Comparison of ENCODE assay signal across 9 mouse cellular contexts in genomic region chr12:69458170-69458841, GRCm38 (mm10).
DNase-seq lines count a peak whose midpoint lies in the region; ATAC-seq lines count a peak whose summit lies in the region.
"Had no signal": no experiment of that assay in that cellular context is flagged by ENCODE, and none has a peak within 500 bp of the region (broad histone marks: within the 10 kb centered on the region; RNA-seq: fewer than 3 reads in every experiment).

No protein-coding gene starts in this region.

- no peaks in the 10 kb centered on the region for H3K36me3 ChIP-seq in forebrain, embryonic 11.5 days (ENCODE audit: control insufficient read depth, insufficient read depth, low read length)
- H3K36me3 ChIP-seq in forebrain, embryonic 15.5 days, result no peaks in the 10 kb centered on the region
- no peaks in the 10 kb centered on the region for H3K36me3 ChIP-seq in neural tube, embryonic 15.5 days
- no peaks in the 10 kb centered on the region for H3K36me3 ChIP-seq in intestine, embryonic 16.5 days (ENCODE audit: control insufficient read depth, insufficient read depth, low read length)
- H3K36me3 ChIP-seq: neural tube, embryonic 12.5 days had no signal

- H3K4me2 ChIP-seq in forebrain, embryonic 11.5 days (ENCODE audit: low read depth, low read length, severe bottlenecking), result no peak overlapping the region
- no peak overlapping the region for H3K4me2 ChIP-seq in forebrain, embryonic 15.5 days (replicated peaks)
- no peak overlapping the region for H3K4me2 ChIP-seq in neural tube, embryonic 15.5 days
- 0 out of 2 replicates have a peak overlapping the region, but pooled peaks have one; percentile 9 for H3K4me2 ChIP-seq in intestine, embryonic 16.5 days (ENCODE audit: low read depth, low read length)
- H3K4me2 ChIP-seq: neural tube, embryonic 12.5 days had no signal

- no peak overlapping the region for H3K27ac ChIP-seq in forebrain, embryonic 11.5 days (ENCODE audit: low read depth, low read length)
- H3K27ac ChIP-seq in forebrain, embryonic 15.5 days (replicated peaks), result no peak overlapping the region; the same call in 1 of the 2 replicates
- peak overlapping the region; percentile 51 for H3K27ac ChIP-seq in neural tube, embryonic 15.5 days (replicated peaks)
- peak overlapping the region; percentile 63 for H3K27ac ChIP-seq in intestine, embryonic 16.5 days (ENCODE audit: low read length)
- H3K27ac ChIP-seq: neural tube, embryonic 12.5 days had no signal

- 84% methylated on average over 14 of the region's 14 CpGs for WGBS in forebrain, embryonic 11.5 days
- 71% methylated on average over 14 of the region's 14 CpGs for WGBS in forebrain, embryonic 15.5 days
- WGBS in neural tube, embryonic 15.5 days, result 64% methylated on average over 14 of the region's 14 CpGs
- WGBS in intestine, embryonic 16.5 days, result 42% methylated on average over 14 of the region's 14 CpGs

- H3K4me1 ChIP-seq in forebrain, embryonic 11.5 days (replicated peaks; ENCODE audit: control insufficient read depth, insufficient read depth, low read length), result no peaks in the 10 kb centered on the region
- H3K4me1 ChIP-seq in forebrain, embryonic 15.5 days, result peaks cover 24% of the 10 kb centered on the region
- H3K4me1 ChIP-seq in neural tube, embryonic 15.5 days, result peaks cover 23% of the 10 kb centered on the region
- peaks cover 16% of the 10 kb centered on the region for H3K4me1 ChIP-seq in intestine, embryonic 16.5 days (ENCODE audit: control insufficient read depth, insufficient read depth, low read length)

- H3K4me3 ChIP-seq in forebrain, embryonic 11.5 days (ENCODE audit: low read depth, low read length), result no peak overlapping the region
- no peak overlapping the region for H3K4me3 ChIP-seq in forebrain, embryonic 15.5 days
- no peak overlapping the region for H3K4me3 ChIP-seq in neural tube, embryonic 15.5 days (replicated peaks)
- no peak overlapping the region for H3K4me3 ChIP-seq in intestine, embryonic 16.5 days (ENCODE audit: low read length)
- H3K4me3 ChIP-seq: neural tube, embryonic 12.5 days had no signal

- H3K9me3 ChIP-seq in forebrain, embryonic 11.5 days (ENCODE audit: control insufficient read depth, low read length), result no peaks in the 10 kb centered on the region
- no peaks in the 10 kb centered on the region for H3K9me3 ChIP-seq in forebrain, embryonic 15.5 days
- no peaks in the 10 kb centered on the region for H3K9me3 ChIP-seq in neural tube, embryonic 15.5 days (replicated peaks)
- no peaks in the 10 kb centered on the region for H3K9me3 ChIP-seq in intestine, embryonic 16.5 days (ENCODE audit: control insufficient read depth, low read length)
- H3K9me3 ChIP-seq: neural tube, embryonic 12.5 days had no signal

- peak; percentile 3 for DNase-seq in forebrain, embryonic 11.5 days (ENCODE audit: low spot score)
- DNase-seq in neural tube, embryonic 10.5 days (ENCODE audit: extremely low spot score, low spot score), result no peak
- peak; percentile 72 for DNase-seq in cerebellum, adult 9-11 months

- no peaks in the 10 kb centered on the region for H3K27me3 ChIP-seq in forebrain, embryonic 11.5 days (ENCODE audit: control insufficient read depth, insufficient read depth, low read length)
- no peaks in the 10 kb centered on the region for H3K27me3 ChIP-seq in forebrain, embryonic 15.5 days
- no peaks in the 10 kb centered on the region for H3K27me3 ChIP-seq in neural tube, embryonic 15.5 days (replicated peaks)
- no peaks in the 10 kb centered on the region for H3K27me3 ChIP-seq in intestine, embryonic 16.5 days (replicated peaks; ENCODE audit: control insufficient read depth, insufficient read depth, low read length)
- H3K27me3 ChIP-seq: neural tube, embryonic 12.5 days had no signal

- no peak for ATAC-seq in forebrain, embryonic 11.5 days (replicated peaks; ENCODE audit: low FRiP score)
- no peak for ATAC-seq in forebrain, embryonic 15.5 days (replicated peaks)
- ATAC-seq in neural tube, embryonic 15.5 days (ENCODE audit: low FRiP score), result no peak
- ATAC-seq in intestine, embryonic 16.5 days, result peak; percentile 65
- ATAC-seq in monocyte, adult 5-6 weeks (replicated peaks; ENCODE audit: insufficient number of reproducible peaks, low FRiP score, low TSS enrichment, poor library complexity, severe bottlenecking), result 0 out of 2 replicates have a peak, but pooled peaks have one; percentile 42
- ATAC-seq in erythroid progenitor cell, adult 5-6 weeks (replicated peaks; ENCODE audit: low FRiP score, poor library complexity, severe bottlenecking), result no peak

- no peak overlapping the region for H3K9ac ChIP-seq in forebrain, embryonic 11.5 days (ENCODE audit: low read length)
- no peak overlapping the region for H3K9ac ChIP-seq in forebrain, embryonic 15.5 days (replicated peaks)
- H3K9ac ChIP-seq in neural tube, embryonic 15.5 days (replicated peaks), result no peak overlapping the region
- H3K9ac ChIP-seq in intestine, embryonic 16.5 days (ENCODE audit: low read depth, low read length), result no peak overlapping the region
- H3K9ac ChIP-seq: neural tube, embryonic 12.5 days had no signal

Comparison
In these comparisons a context has a peak if more than half of its experiments do, and no peak if none do; other contexts are left out.
1. ATAC-seq: peak in intestine, embryonic 16.5 days (single experiment) and monocyte, adult 5-6 weeks (single experiment); none in forebrain, embryonic 11.5 days (single experiment), forebrain, embryonic 15.5 days (single experiment), neural tube, embryonic 15.5 days (single experiment) and erythroid progenitor cell, adult 5-6 weeks (single experiment).
2. H3K27ac ChIP-seq: peak in neural tube, embryonic 15.5 days (single experiment) and intestine, embryonic 16.5 days (single experiment); none in forebrain, embryonic 11.5 days (single experiment) and forebrain, embryonic 15.5 days (single experiment).